Comparison of ENCODE assay signal across 10 mouse cellular contexts in genomic region chr2:172935776-172936562, GRCm38 (mm10). TPM values are rescaled to one million over a fixed set of nuclear protein-coding genes. Genes with fewer than 3 reads are reported as not detected.
DNase-seq lines count a peak whose midpoint lies in the region; ATAC-seq lines count a peak whose summit lies in the region.
"Had no signal": no experiment of that assay in that cellular context is flagged by ENCODE, and none has a peak within 500 bp of the region (broad histone marks: within the 10 kb centered on the region; RNA-seq: fewer than 3 reads in every experiment).

No protein-coding gene starts in this region.

- H3K36me3 ChIP-seq in heart, embryonic 13.5 days: 0 out of 2 replicates have a peak, but pooled peaks cover 4% of the 10 kb centered on the region
- no peaks in the 10 kb centered on the region for H3K36me3 ChIP-seq in embryonic facial prominence, embryonic 12.5 days
- H3K36me3 ChIP-seq in intestine, embryonic 14.5 days (ENCODE audit: control insufficient read depth, insufficient read depth, low read length): no peaks in the 10 kb centered on the region
- no peaks in the 10 kb centered on the region for H3K36me3 ChIP-seq in midbrain, embryonic 16.5 days (ENCODE audit: control insufficient read depth, insufficient read depth, low read length)

- H3K4me1 ChIP-seq in heart, embryonic 13.5 days: peaks cover 74% of the 10 kb centered on the region
- peaks cover 75% of the 10 kb centered on the region for H3K4me1 ChIP-seq in embryonic facial prominence, embryonic 12.5 days
- H3K4me1 ChIP-seq in intestine, embryonic 14.5 days (replicated peaks; ENCODE audit: control insufficient read depth, insufficient read depth, low read length): peaks cover 63% of the 10 kb centered on the region
- peaks cover 50% of the 10 kb centered on the region for H3K4me1 ChIP-seq in midbrain, embryonic 16.5 days (ENCODE audit: control insufficient read depth, insufficient read depth, low read length)

- peak overlapping the region; percentile 92 for H3K4me2 ChIP-seq in heart, embryonic 13.5 days
- H3K4me2 ChIP-seq in embryonic facial prominence, embryonic 12.5 days (replicated peaks): peak overlapping the region; percentile 96
- H3K4me2 ChIP-seq in intestine, embryonic 14.5 days (ENCODE audit: low read length): peak overlapping the region; percentile 74
- H3K4me2 ChIP-seq in midbrain, embryonic 16.5 days (ENCODE audit: low read length): peak overlapping the region; percentile 18; the same call in 1 of the 2 replicates

- DNase-seq in heart, adult 9 months (ENCODE audit: low spot score in 2 of 2): no peak
- no peak for DNase-seq in intestine, embryonic 14.5 days (ENCODE audit: low spot score)
- DNase-seq in right cerebral cortex, postnatal 36 days (ENCODE audit: low spot score in 2 of 2): no peak
- DNase-seq in cerebellum, adult 8-10 months: no peak
- DNase-seq: kidney, adult 2 months; thymus, adult 2 months had no signal

- peak overlapping the region; percentile 93 for H3K27ac ChIP-seq in heart, embryonic 13.5 days (replicated peaks)
- H3K27ac ChIP-seq in embryonic facial prominence, embryonic 12.5 days: peak overlapping the region; percentile 89
- H3K27ac ChIP-seq in intestine, embryonic 14.5 days (ENCODE audit: low read depth): peak overlapping the region; percentile 51; the same call in 1 of the 2 replicates
- H3K27ac ChIP-seq in midbrain, embryonic 16.5 days (ENCODE audit: low read length): no peak overlapping the region; the same call in 1 of the 2 replicates

- peak overlapping the region; percentile 92 for H3K9ac ChIP-seq in heart, embryonic 13.5 days
- peak overlapping the region; percentile 42 for H3K9ac ChIP-seq in embryonic facial prominence, embryonic 12.5 days
- H3K9ac ChIP-seq in intestine, embryonic 14.5 days (ENCODE audit: low read length): no peak overlapping the region
- H3K9ac ChIP-seq in midbrain, embryonic 16.5 days (ENCODE audit: low read depth, low read length): peak overlapping the region; percentile 46; the same call in 1 of the 2 replicates

- peaks cover 65% of the 10 kb centered on the region for H3K27me3 ChIP-seq in heart, embryonic 13.5 days (replicated peaks)
- H3K27me3 ChIP-seq in embryonic facial prominence, embryonic 12.5 days: peaks cover 25% of the 10 kb centered on the region
- peaks cover 5% of the 10 kb centered on the region; the same call in 1 of the 2 replicates for H3K27me3 ChIP-seq in intestine, embryonic 14.5 days (replicated peaks; ENCODE audit: control insufficient read depth, insufficient read depth, low read length)
- H3K27me3 ChIP-seq in midbrain, embryonic 16.5 days (ENCODE audit: control insufficient read depth, insufficient read depth, low read depth, low read length): peaks cover 53% of the 10 kb centered on the region

- peak overlapping the region; percentile 79 for H3K4me3 ChIP-seq in heart, embryonic 13.5 days
- H3K4me3 ChIP-seq in embryonic facial prominence, embryonic 12.5 days: peak overlapping the region; percentile 26
- H3K4me3 ChIP-seq in intestine, embryonic 14.5 days (ENCODE audit: low read depth, low read length): no peak overlapping the region
- H3K4me3 ChIP-seq in midbrain, embryonic 16.5 days (ENCODE audit: low read depth, low read length): no peak overlapping the region

- ATAC-seq in heart, embryonic 13.5 days (ENCODE audit: extremely low read depth, insufficient number of reproducible peaks, low FRiP score, low TSS enrichment): no peak
- ATAC-seq in embryonic facial prominence, embryonic 12.5 days (ENCODE audit: insufficient number of reproducible peaks, insufficient read depth, low FRiP score, low TSS enrichment): no peak
- ATAC-seq in intestine, embryonic 14.5 days (replicated peaks; ENCODE audit: low FRiP score, low TSS enrichment, low read depth): no peak
- no peak for ATAC-seq in midbrain, embryonic 16.5 days
- no peak for ATAC-seq in activated CD4-positive, CD25-positive, alpha-beta regulatory T cell, adult 4 months

- H3K9me3 ChIP-seq in heart, embryonic 13.5 days: no peaks in the 10 kb centered on the region
- no peaks in the 10 kb centered on the region for H3K9me3 ChIP-seq in embryonic facial prominence, embryonic 12.5 days
- H3K9me3 ChIP-seq in intestine, embryonic 14.5 days (ENCODE audit: control insufficient read depth, low read length): no peaks in the 10 kb centered on the region
- no peaks in the 10 kb centered on the region for H3K9me3 ChIP-seq in midbrain, embryonic 16.5 days (replicated peaks; ENCODE audit: control insufficient read depth, low read length, poor library complexity, severe bottlenecking)

- WGBS in heart, embryonic 13.5 days: 28% methylated on average over 12 of the region's 12 CpGs
- 3% methylated on average over 12 of the region's 12 CpGs for WGBS in embryonic facial prominence, embryonic 12.5 days
- WGBS in intestine, embryonic 14.5 days: 31% methylated on average over 12 of the region's 12 CpGs
- WGBS in midbrain, embryonic 16.5 days: 23% methylated on average over 12 of the region's 12 CpGs

RNA-seq across cellular contexts. Expression of gene Bmp7, which starts 4.2 kb away (rescaled TPM):
- 40.3 and 46.5 TPM in 2 replicates for polyA plus RNA-seq in heart, embryonic 13.5 days (2015; fragmentation: Nextera tagmentation; extraction: Ambion mirVana)
- 28.4 and 30.1 TPM in 2 replicates for polyA plus RNA-seq in embryonic facial prominence, embryonic 12.5 days (2016; fragmentation: Nextera tagmentation; extraction: Ambion mirVana)
- polyA plus RNA-seq in intestine, embryonic 14.5 days (2014; fragmentation: Nextera tagmentation; extraction: Ambion mirVana): 18.0 and 20.8 TPM in 2 replicates
- polyA plus RNA-seq in midbrain, embryonic 16.5 days (2015; fragmentation: Nextera tagmentation; extraction: Ambion mirVana): 9.2 and 10.3 TPM in 2 replicates
- 10 to 100 TPM; 11.5 to 17.0 TPM for polyA plus RNA-seq in activated CD4-positive, CD25-positive, alpha-beta regulatory T cell, adult 4 months (2017; shearing (Covaris generic))

RNA-seq across cellular contexts. Expression of gene Spo11, which starts 41.5 kb away (rescaled TPM):
- 0.11 and 0.23 TPM in 2 replicates for polyA plus RNA-seq in heart, embryonic 13.5 days (2015; fragmentation: Nextera tagmentation; extraction: Ambion mirVana)
- polyA plus RNA-seq in embryonic facial prominence, embryonic 12.5 days (2016; fragmentation: Nextera tagmentation; extraction: Ambion mirVana): 1.2 and 2.9 TPM in 2 replicates
- polyA plus RNA-seq in intestine, embryonic 14.5 days (2014; fragmentation: Nextera tagmentation; extraction: Ambion mirVana): 0.04 TPM in 1 of 2 replicates, not detected in the other
- polyA plus RNA-seq in midbrain, embryonic 16.5 days (2015; fragmentation: Nextera tagmentation; extraction: Ambion mirVana): 1.0 and 1.6 TPM in 2 replicates
- polyA plus RNA-seq in activated CD4-positive, CD25-positive, alpha-beta regulatory T cell, adult 4 months (2017; shearing (Covaris generic)): 1 to 10 TPM; 3.5 to 5.2 TPM

Comparison
In these comparisons a context has a peak if more than half of its experiments do, and no peak if none do; other contexts are left out.
1. H3K4me2 ChIP-seq: peak in every context shown above with its lines; median percentile 96 in embryonic facial prominence, embryonic 12.5 days; 92 in heart, embryonic 13.5 days; 74 in intestine, embryonic 14.5 days; 18 in midbrain, embryonic 16.5 days.
2. H3K4me3 ChIP-seq: peak in heart, embryonic 13.5 days (single experiment) and embryonic facial prominence, embryonic 12.5 days (single experiment); none in intestine, embryonic 14.5 days (single experiment) and midbrain, embryonic 16.5 days (single experiment).